Mouse (Mus musculus): ENCODE results near the gene Gm43738. TPM values are rescaled to one million over a fixed set of nuclear protein-coding genes. Genes with fewer than 3 reads are reported as not detected.

Gm43738 gene
- total and polyA plus RNA-seq, 2 experiments from 2014 or later = not detected

- no peak for TF ChIP-seq CTCF (IDR thresholded peaks at IDR 0.05; ENCODE audit: low read depth)
- Histone ChIP-seq H3K27me3 (ENCODE audit: insufficient read depth, low read length) (no peaks in the 10 kb centered on the region), H3K4me1 (ENCODE audit: insufficient read depth, low read length) (no peaks in the 10 kb centered on the region), H3K4me3 (ENCODE audit: low read length) (no peak within 1 kb of the TSS), H3K36me3 (ENCODE audit: insufficient read depth, low read length) (no peaks in the 10 kb centered on the region), H3K27ac (no peak within 1 kb of the TSS), H3K9ac (replicated peaks; ENCODE audit: low read length) (no peak within 1 kb of the TSS), H3K9me3 (ENCODE audit: low read length) (no peaks in the 10 kb centered on the region), H3K4me2 (ENCODE audit: low read depth, low read length) (no peak within 1 kb of the TSS)
- DNase-seq (ENCODE audit: low spot score) (no peak), ATAC-seq (no peak)
- WGBS = 59% methylated on average over 3 of the region's 3 CpGs
These were observed 35.1 kb upstream of the Gm43738 start, which contains the start of gene Pklr for GRCm38 (mm10) chr3:89135958-89136357. Gene Pklr (plus strand): TSS chr3:89136142.

- Histone ChIP-seq H3K27me3 (ENCODE audit: insufficient read depth, low read length) (no peaks in the 10 kb centered on the region), H3K27ac (no peak overlapping the region), H3K36me3 (ENCODE audit: insufficient read depth, low read length) (no peaks in the 10 kb centered on the region), H3K4me3 (ENCODE audit: low read length) (no peak overlapping the region), H3K9me3 (ENCODE audit: low read length) (no peaks in the 10 kb centered on the region), H3K9ac (replicated peaks; ENCODE audit: low read length) (no peak overlapping the region), H3K4me1 (ENCODE audit: insufficient read depth, low read length) (no peaks in the 10 kb centered on the region), H3K4me2 (ENCODE audit: low read depth, low read length) (no peak overlapping the region)
- TF ChIP-seq CTCF (IDR thresholded peaks at IDR 0.05; ENCODE audit: low read depth) = no peak
- no peak for DNase-seq (ENCODE audit: low spot score)
- no peak for ATAC-seq
- WGBS = 97% methylated on average over 1 of the region's 1 CpGs
These were observed 32.9 kb upstream of the Gm43738 start for GRCm38 (mm10) chr3:89133752-89134151.

- no peaks in the 10 kb centered on the region for H3K9me3 ChIP-seq (ENCODE audit: low read length)
- no peak overlapping the region; the same call in 1 of the 2 replicates for H3K4me2 ChIP-seq (ENCODE audit: low read depth, low read length)
- DNase-seq (ENCODE audit: low spot score) = no peak
- no peak for TF ChIP-seq CTCF (IDR thresholded peaks at IDR 0.05; ENCODE audit: low read depth)
- H3K4me1 ChIP-seq (ENCODE audit: insufficient read depth, low read length) = no peaks in the 10 kb centered on the region
- no peak for ATAC-seq
- no peak overlapping the region for H3K4me3 ChIP-seq (ENCODE audit: low read length)
- 80% methylated on average over 7 of the region's 7 CpGs for WGBS
- no peaks in the 10 kb centered on the region for H3K36me3 ChIP-seq (ENCODE audit: insufficient read depth, low read length)
- H3K9ac ChIP-seq (replicated peaks; ENCODE audit: low read length) = no peak overlapping the region
- H3K27me3 ChIP-seq (ENCODE audit: insufficient read depth, low read length) = no peaks in the 10 kb centered on the region
- H3K27ac ChIP-seq = no peak overlapping the region
These were observed 32.2 kb upstream of the Gm43738 start for GRCm38 (mm10) chr3:89133063-89133450.

GRCm38 (mm10) chr3:89132285-89133062 is 31.6 kb upstream of the Gm43738 start:
- Histone ChIP-seq H3K36me3 (ENCODE audit: insufficient read depth, low read length) (no peaks in the 10 kb centered on the region), H3K4me1 (ENCODE audit: insufficient read depth, low read length) (no peaks in the 10 kb centered on the region), H3K27ac (no peak overlapping the region), H3K9ac (replicated peaks; ENCODE audit: low read length) (0 out of 2 replicates have a peak overlapping the region, but pooled peaks have one; percentile 33), H3K4me2 (ENCODE audit: low read depth, low read length) (peak overlapping the region; percentile 69), H3K4me3 (ENCODE audit: low read length) (peak overlapping the region; percentile 28), H3K9me3 (ENCODE audit: low read length) (no peaks in the 10 kb centered on the region), H3K27me3 (ENCODE audit: insufficient read depth, low read length) (no peaks in the 10 kb centered on the region)
- WGBS = 16% methylated on average over 30 of the region's 30 CpGs
- peak; percentile 74 for ATAC-seq
- DNase-seq (ENCODE audit: low spot score) = peak; percentile 47
- TF ChIP-seq CTCF (IDR thresholded peaks at IDR 0.05; ENCODE audit: low read depth) = peak; percentile 62

GRCm38 (mm10) chr3:89131816-89132215 is 30.9 kb upstream of the Gm43738 start:
- Histone ChIP-seq H3K27ac (no peak overlapping the region), H3K36me3 (ENCODE audit: insufficient read depth, low read length) (no peaks in the 10 kb centered on the region), H3K9me3 (ENCODE audit: low read length) (no peaks in the 10 kb centered on the region), H3K27me3 (ENCODE audit: insufficient read depth, low read length) (no peaks in the 10 kb centered on the region), H3K4me3 (ENCODE audit: low read length) (peak overlapping the region; percentile 28; the same call in 1 of the 2 replicates), H3K4me2 (ENCODE audit: low read depth, low read length) (peak overlapping the region; percentile 69), H3K9ac (replicated peaks; ENCODE audit: low read length) (no peak overlapping the region), H3K4me1 (ENCODE audit: insufficient read depth, low read length) (no peaks in the 10 kb centered on the region)
- ATAC-seq = no peak
- no peak for TF ChIP-seq CTCF (IDR thresholded peaks at IDR 0.05; ENCODE audit: low read depth)
- no peak for DNase-seq (ENCODE audit: low spot score)
- WGBS = 23% methylated on average over 4 of the region's 4 CpGs

GRCm38 (mm10) chr3:89129908-89130307 is 29.0 kb upstream of the Gm43738 start:
- H3K27me3 ChIP-seq (ENCODE audit: insufficient read depth, low read length) = no peaks in the 10 kb centered on the region
- H3K27ac ChIP-seq = no peak overlapping the region
- no peaks in the 10 kb centered on the region for H3K4me1 ChIP-seq (ENCODE audit: insufficient read depth, low read length)
- 89% methylated on average over 3 of the region's 3 CpGs for WGBS
- DNase-seq (ENCODE audit: low spot score) (no peak), ATAC-seq (no peak)
- no peaks in the 10 kb centered on the region for H3K9me3 ChIP-seq (ENCODE audit: low read length)
- no peak overlapping the region for H3K4me2 ChIP-seq (ENCODE audit: low read depth, low read length)
- TF ChIP-seq CTCF (IDR thresholded peaks at IDR 0.05; ENCODE audit: low read depth) = no peak
- H3K9ac ChIP-seq (replicated peaks; ENCODE audit: low read length) = no peak overlapping the region
- H3K4me3 ChIP-seq (ENCODE audit: low read length) = no peak overlapping the region
- H3K36me3 ChIP-seq (ENCODE audit: insufficient read depth, low read length) = no peaks in the 10 kb centered on the region

- TF ChIP-seq CTCF (IDR thresholded peaks at IDR 0.05; ENCODE audit: low read depth) = no peak
These were observed 25.1 kb upstream of the Gm43738 start for GRCm38 (mm10) chr3:89125981-89126380.

More at GRCm38 (mm10) chr3:89125981-89126380, 25.1 kb upstream of the Gm43738 start:
- no peaks in the 10 kb centered on the region for H3K27me3 ChIP-seq (ENCODE audit: insufficient read depth, low read length)
- no peaks in the 10 kb centered on the region for H3K9me3 ChIP-seq (ENCODE audit: low read length)
- DNase-seq (ENCODE audit: low spot score) = no peak
- H3K4me2 ChIP-seq (ENCODE audit: low read depth, low read length) = no peak overlapping the region
- no peak overlapping the region for H3K9ac ChIP-seq (replicated peaks; ENCODE audit: low read length)
- H3K36me3 ChIP-seq (ENCODE audit: insufficient read depth, low read length) = no peaks in the 10 kb centered on the region
- H3K4me1 ChIP-seq (ENCODE audit: insufficient read depth, low read length) = no peaks in the 10 kb centered on the region
- no peak for ATAC-seq
- no peak overlapping the region for H3K4me3 ChIP-seq (ENCODE audit: low read length)
- 94% methylated on average over 3 of the region's 3 CpGs for WGBS
- H3K27ac ChIP-seq = no peak overlapping the region
